Mouse (Mus musculus): ENCODE data around the gene Sephs1.

- TF ChIP-seq POLR2A (IDR thresholded peaks at IDR 0.05; ENCODE audit: insufficient read depth, low read depth, low read length) (no peak), CTCF (IDR thresholded peaks at IDR 0.05; ENCODE audit: insufficient read depth, low read depth, low read length) (no peak)
These were observed 16.5 kb upstream of the Sephs1 start for GRCm38 (mm10) chr2:4864817-4865296.

Measured in olfactory bulb, adult 2 months (tissue).